In the genomic region with DNA sequence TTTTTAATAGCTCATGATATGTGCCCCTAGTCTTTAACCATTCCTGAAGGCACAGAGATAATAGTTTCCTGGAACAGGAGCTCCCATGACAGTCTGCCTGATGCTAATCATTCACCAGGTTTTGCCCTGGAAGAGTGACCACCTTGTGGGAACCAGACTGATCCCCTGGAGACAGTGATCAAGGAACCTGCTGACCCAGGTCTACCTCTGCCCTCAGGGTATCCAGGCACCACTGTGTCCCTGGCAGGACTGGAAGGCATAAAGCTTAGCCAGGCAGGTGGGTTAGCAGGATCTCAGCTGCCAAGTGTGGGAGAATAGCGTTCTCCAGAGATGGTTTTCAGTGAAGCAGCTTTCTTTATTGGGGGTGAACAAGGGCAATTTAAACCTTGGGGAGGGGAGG, we compare ENCODE assay signal across 24 mouse cellular contexts.
DNase-seq lines count a peak whose midpoint lies in the region; ATAC-seq lines count a peak whose summit lies in the region.
"Had no signal": no experiment of that assay in that cellular context is flagged by ENCODE, and none has a peak within 500 bp of the region (broad histone marks: within the 10 kb centered on the region; RNA-seq: fewer than 3 reads in every experiment).

No protein-coding gene starts in this region.

- no peak overlapping the region for H3K27ac ChIP-seq in kidney, embryonic 15.5 days
- no peak overlapping the region for H3K27ac ChIP-seq in forebrain, embryonic 11.5 days (ENCODE audit: low read depth, low read length)
- H3K27ac ChIP-seq: embryonic facial prominence, embryonic 10.5 days; forebrain, embryonic 10.5 days; forebrain, embryonic 15.5 days; heart, adult 2 months; heart, embryonic 15.5 days; hindbrain, embryonic 13.5 days had no signal

- peak; percentile 71; the same call in 1 of the 2 replicates for ATAC-seq in kidney, embryonic 15.5 days (replicated peaks; ENCODE audit: low FRiP score)
- no peak for ATAC-seq in forebrain, embryonic 11.5 days (replicated peaks; ENCODE audit: low FRiP score)
- ATAC-seq: activated CD4-positive, CD25-positive, alpha-beta regulatory T cell, adult 4 months; forebrain, embryonic 15.5 days; Patski had no signal

- peak; percentile 29 for DNase-seq in testis, postnatal 14 days (ENCODE audit: low spot score)
- DNase-seq in testis, postnatal 10 days (ENCODE audit: low spot score) = no peak
- DNase-seq in kidney, postnatal 14 days = peak; percentile 22
- DNase-seq in urinary bladder, postnatal 36 days (ENCODE audit: low spot score in 2 of 2) = no peak
- DNase-seq in forebrain, embryonic 11.5 days (ENCODE audit: low spot score) = no peak
- no peak for DNase-seq in cerebellum, postnatal 25 days
- DNase-seq: adrenal gland, postnatal 14 days; cerebellum, adult 11-12 months; cerebellum, adult 9-10 months; cerebellum, postnatal 36 days; gastrocnemius, postnatal 36 days; heart, adult 2 months; heart, postnatal 14 days had no signal

- no peaks in the 10 kb centered on the region for H3K4me1 ChIP-seq in kidney, embryonic 15.5 days
- H3K4me1 ChIP-seq in forebrain, embryonic 11.5 days (replicated peaks; ENCODE audit: control insufficient read depth, insufficient read depth, low read length) = no peaks in the 10 kb centered on the region
- H3K4me1 ChIP-seq: embryonic facial prominence, embryonic 10.5 days; heart, embryonic 15.5 days had no signal

- no peaks in the 10 kb centered on the region for H3K27me3 ChIP-seq in kidney, embryonic 15.5 days
- H3K27me3 ChIP-seq in forebrain, embryonic 11.5 days (ENCODE audit: control insufficient read depth, insufficient read depth, low read length) = no peaks in the 10 kb centered on the region
- H3K27me3 ChIP-seq: CH12.LX; forebrain, embryonic 15.5 days; heart, embryonic 15.5 days; hindbrain, embryonic 13.5 days; Patski had no signal

- no peak overlapping the region for H3K4me3 ChIP-seq in kidney, embryonic 15.5 days (replicated peaks)
- no peak overlapping the region for H3K4me3 ChIP-seq in forebrain, embryonic 11.5 days (ENCODE audit: low read depth, low read length)
- H3K4me3 ChIP-seq: embryonic facial prominence, embryonic 10.5 days; erythroblast, embryonic 14.5 days; forebrain, embryonic 10.5 days; forebrain, embryonic 15.5 days; heart, adult 2 months; heart, embryonic 15.5 days; hindbrain, embryonic 13.5 days had no signal

- no peak overlapping the region for H3K4me2 ChIP-seq in kidney, embryonic 15.5 days
- no peak overlapping the region for H3K4me2 ChIP-seq in forebrain, embryonic 11.5 days (ENCODE audit: low read depth, low read length, severe bottlenecking)
- H3K4me2 ChIP-seq: forebrain, embryonic 15.5 days; heart, embryonic 11.5 days; heart, embryonic 15.5 days; hindbrain, embryonic 13.5 days had no signal

- 39% methylated on average over 1 of the region's 1 CpGs for WGBS in kidney, embryonic 15.5 days
- WGBS in forebrain, embryonic 11.5 days = 79% methylated on average over 1 of the region's 1 CpGs

- no peaks in the 10 kb centered on the region for H3K36me3 ChIP-seq in kidney, embryonic 15.5 days
- no peaks in the 10 kb centered on the region for H3K36me3 ChIP-seq in forebrain, embryonic 11.5 days (ENCODE audit: control insufficient read depth, insufficient read depth, low read length)
- H3K36me3 ChIP-seq: embryonic facial prominence, embryonic 10.5 days; forebrain, embryonic 10.5 days; forebrain, embryonic 15.5 days; heart, embryonic 15.5 days; hindbrain, embryonic 13.5 days had no signal

- no peaks in the 10 kb centered on the region for H3K9me3 ChIP-seq in kidney, embryonic 15.5 days (replicated peaks)
- no peaks in the 10 kb centered on the region for H3K9me3 ChIP-seq in forebrain, embryonic 11.5 days (ENCODE audit: control insufficient read depth, low read length)
- H3K9me3 ChIP-seq: embryonic facial prominence, embryonic 10.5 days; forebrain, embryonic 10.5 days; forebrain, embryonic 15.5 days; heart, embryonic 15.5 days; hindbrain, embryonic 13.5 days had no signal

- no peak overlapping the region for H3K9ac ChIP-seq in kidney, embryonic 15.5 days
- no peak overlapping the region for H3K9ac ChIP-seq in forebrain, embryonic 11.5 days (ENCODE audit: low read length)
- H3K9ac ChIP-seq: forebrain, embryonic 15.5 days; heart, embryonic 15.5 days; hindbrain, embryonic 13.5 days had no signal

Comparison
In these comparisons a context has a peak if more than half of its experiments do, and no peak if none do; other contexts are left out.
1. DNase-seq: peak in testis, postnatal 14 days (single experiment) and kidney, postnatal 14 days (single experiment); none in testis, postnatal 10 days (single experiment), urinary bladder, postnatal 36 days (0 of 2), forebrain, embryonic 11.5 days (single experiment) and cerebellum, postnatal 25 days (0 of 2).